Mouse (Mus musculus) heart, postnatal 0 days (tissue): ENCODE results near the gene Urm1.

Source experiments
- CTCF ChIP-seq: IDR thresholded peaks from 2 replicates; pipeline ENCODE4 v1.5.1; 2016; ENCODE audit warnings: antibody characterized with exemption, control low read depth, low read depth
- EP300 ChIP-seq: IDR thresholded peaks from 2 replicates; pipeline ENCODE4 v1.6.1; 2016; ENCODE audit warnings: antibody characterized with exemption, low read depth

DNA sequence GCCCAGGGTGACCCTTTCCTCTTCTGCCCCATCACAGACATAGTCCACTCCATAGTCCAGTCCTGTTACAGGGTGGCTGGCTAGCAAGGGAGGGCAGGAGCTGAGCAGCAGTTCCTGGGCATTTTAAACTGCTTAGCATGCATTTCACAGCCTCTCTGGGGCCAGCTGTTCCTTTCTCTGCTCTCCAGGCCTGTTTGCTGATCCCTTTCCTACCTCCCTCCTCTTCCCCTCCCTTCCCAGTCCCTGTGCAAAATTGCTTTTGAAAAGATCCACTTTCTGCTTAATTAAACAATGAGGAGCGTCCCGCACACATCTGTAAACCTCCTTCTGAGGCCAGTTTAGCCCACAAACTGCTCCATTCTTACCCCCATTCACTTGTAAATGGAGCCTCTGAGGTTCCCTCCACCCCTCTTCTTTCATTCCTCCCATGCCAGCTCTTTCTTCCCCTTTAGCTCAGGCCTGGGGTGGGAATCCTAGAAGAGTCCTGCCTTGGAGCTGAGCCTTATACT lies 15.6 kb downstream of the Urm1 start:
- TF ChIP-seq EP300 (no peak), CTCF (no peak)
